Mouse (Mus musculus) WW6 (cell line): ENCODE data around the gene Usf1.

ENCODE experiments used
- DNase-seq: peaks from one replicate; pipeline ENCODE4 v3.0.0-alpha.2; 2013; ENCODE audit warnings: low read depth, low spot score

The Usf1 gene

GRCm38 (mm10) chr1:171452522-171452921, 41.4 kb downstream of the Usf1 start:
- no peak for DNase-seq

- no peak for DNase-seq
Observed at GRCm38 (mm10) chr1:171452923-171453322, 41.8 kb downstream of the Usf1 start.

- DNase-seq: no peak
Observed at GRCm38 (mm10) chr1:171454926-171455325, 43.8 kb downstream of the Usf1 start.

GRCm38 (mm10) chr1:171457568-171457967, 46.5 kb downstream of the Usf1 start:
- DNase-seq: no peak

GRCm38 (mm10) chr1:171459791-171460190, 48.7 kb downstream of the Usf1 start:
- no peak for DNase-seq

- DNase-seq: no peak
Observed at GRCm38 (mm10) chr1:171460551-171461503, 49.7 kb downstream of the Usf1 start.

GRCm38 (mm10) chr1:171463133-171463532, 52.0 kb downstream of the Usf1 start:
- DNase-seq: no peak

GRCm38 (mm10) chr1:171465749-171466412, 54.8 kb downstream of the Usf1 start:
- DNase-seq: no peak

- DNase-seq: no peak
Observed at GRCm38 (mm10) chr1:171466565-171466964, 55.5 kb downstream of the Usf1 start.
